Mouse (Mus musculus): Measurements from ENCODE around the gene Ttll12. TPM values are rescaled to one million over a fixed set of nuclear protein-coding genes. Genes with fewer than 3 reads are reported as not detected.

Gene Ttll12
- polyA plus RNA-seq, 1 experiment from 2014 or later = 51.8 TPM

GRCm38 (mm10) chr15:83572132-83572531 is 22.8 kb downstream of the Ttll12 start:
- Histone ChIP-seq H3K36me3 (ENCODE audit: control insufficient read depth, insufficient read depth, low read length) (peaks cover 5% of the 10 kb centered on the region; the same call in 1 of the 2 replicates), H3K4me3 (ENCODE audit: low read depth, low read length) (no peak overlapping the region), H3K4me2 (ENCODE audit: low read depth, low read length, severe bottlenecking) (no peak overlapping the region), H3K9ac (ENCODE audit: low read length) (no peak overlapping the region), H3K4me1 (replicated peaks; ENCODE audit: control insufficient read depth, insufficient read depth, low read length) (no peaks in the 10 kb centered on the region), H3K27me3 (ENCODE audit: control insufficient read depth, insufficient read depth, low read length) (no peaks in the 10 kb centered on the region), H3K27ac (ENCODE audit: low read depth, low read length) (no peak overlapping the region), H3K9me3 (ENCODE audit: control insufficient read depth, low read length) (no peaks in the 10 kb centered on the region)
- ATAC-seq (replicated peaks; ENCODE audit: low FRiP score) (no peak), DNase-seq (ENCODE audit: low spot score) (no peak)
- WGBS = 92% methylated on average over 4 of the region's 4 CpGs

DNA sequence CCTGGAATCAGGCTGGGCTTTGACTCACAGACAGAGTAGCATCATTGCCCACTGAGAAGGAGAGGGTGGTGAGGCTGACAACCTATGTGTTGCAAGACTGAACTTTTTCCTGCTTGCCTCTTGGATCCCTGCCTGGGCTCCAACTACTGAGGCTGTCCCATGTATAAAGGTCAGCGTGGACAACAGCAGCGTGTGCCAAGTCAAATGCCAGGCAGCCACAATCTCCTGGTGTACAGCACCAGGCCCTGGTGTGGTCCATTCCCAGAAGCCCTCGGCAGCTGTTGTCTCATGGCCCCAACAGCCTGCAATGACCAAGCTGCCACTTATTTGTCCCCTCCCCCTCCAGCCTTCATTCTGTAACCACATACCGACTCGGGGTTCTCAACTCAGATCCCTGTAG is 23.3 kb downstream of the Ttll12 start:
- Histone ChIP-seq H3K9ac (ENCODE audit: low read length) (no peak overlapping the region), H3K27ac (ENCODE audit: low read depth, low read length) (no peak overlapping the region), H3K4me2 (ENCODE audit: low read depth, low read length, severe bottlenecking) (no peak overlapping the region), H3K4me3 (ENCODE audit: low read depth, low read length) (no peak overlapping the region), H3K27me3 (ENCODE audit: control insufficient read depth, insufficient read depth, low read length) (no peaks in the 10 kb centered on the region), H3K36me3 (ENCODE audit: control insufficient read depth, insufficient read depth, low read length) (peaks cover 3% of the 10 kb centered on the region; the same call in 1 of the 2 replicates), H3K9me3 (ENCODE audit: control insufficient read depth, low read length) (no peaks in the 10 kb centered on the region), H3K4me1 (replicated peaks; ENCODE audit: control insufficient read depth, insufficient read depth, low read length) (no peaks in the 10 kb centered on the region)
- ATAC-seq (replicated peaks; ENCODE audit: low FRiP score) (no peak), DNase-seq (ENCODE audit: low spot score) (no peak)
- WGBS = 86% methylated on average over 5 of the region's 5 CpGs

DNA sequence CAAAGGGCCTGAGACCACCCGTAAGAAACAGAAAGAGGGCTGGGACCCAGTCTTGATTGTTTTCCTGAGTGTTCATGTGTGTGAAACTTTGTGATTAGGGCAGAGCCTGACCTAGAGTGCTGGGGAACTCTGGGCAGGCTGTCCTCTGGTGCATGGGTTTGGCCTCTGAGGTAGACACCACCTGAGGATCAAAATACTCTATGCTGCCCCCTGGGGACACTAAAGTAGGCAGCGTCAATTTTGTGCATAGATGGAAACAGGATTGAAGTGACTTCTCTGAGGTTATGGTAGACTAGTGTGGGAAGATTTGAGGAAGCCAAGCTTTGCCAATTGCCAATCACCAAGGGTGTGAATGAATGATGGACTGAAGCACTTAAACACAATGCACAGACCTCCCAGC is 24.3 kb downstream of the Ttll12 start:
- no peak for DNase-seq (ENCODE audit: low spot score)
- Histone ChIP-seq H3K4me3 (ENCODE audit: low read depth, low read length) (no peak overlapping the region), H3K4me2 (ENCODE audit: low read depth, low read length, severe bottlenecking) (no peak overlapping the region), H3K27ac (ENCODE audit: low read depth, low read length) (no peak overlapping the region), H3K9me3 (ENCODE audit: control insufficient read depth, low read length) (no peaks in the 10 kb centered on the region), H3K27me3 (ENCODE audit: control insufficient read depth, insufficient read depth, low read length) (no peaks in the 10 kb centered on the region), H3K9ac (ENCODE audit: low read length) (no peak overlapping the region), H3K4me1 (replicated peaks; ENCODE audit: control insufficient read depth, insufficient read depth, low read length) (no peaks in the 10 kb centered on the region), H3K36me3 (ENCODE audit: control insufficient read depth, insufficient read depth, low read length) (peaks cover 3% of the 10 kb centered on the region; the same call in 1 of the 2 replicates)
- WGBS = 70% methylated on average over 2 of the region's 2 CpGs
- ATAC-seq (replicated peaks; ENCODE audit: low FRiP score) = no peak

- ATAC-seq (replicated peaks; ENCODE audit: low FRiP score) = no peak
- Histone ChIP-seq H3K27me3 (ENCODE audit: control insufficient read depth, insufficient read depth, low read length) (no peaks in the 10 kb centered on the region), H3K4me2 (ENCODE audit: low read depth, low read length, severe bottlenecking) (no peak overlapping the region), H3K4me1 (replicated peaks; ENCODE audit: control insufficient read depth, insufficient read depth, low read length) (no peaks in the 10 kb centered on the region), H3K27ac (ENCODE audit: low read depth, low read length) (no peak overlapping the region), H3K4me3 (ENCODE audit: low read depth, low read length) (no peak overlapping the region), H3K9me3 (ENCODE audit: control insufficient read depth, low read length) (no peaks in the 10 kb centered on the region), H3K9ac (ENCODE audit: low read length) (no peak overlapping the region), H3K36me3 (ENCODE audit: control insufficient read depth, insufficient read depth, low read length) (peaks cover under 1% of the 10 kb centered on the region; the same call in 1 of the 2 replicates)
- DNase-seq (ENCODE audit: low spot score) = no peak
- 60% methylated on average over 11 of the region's 11 CpGs for WGBS
These were observed 25.3 kb downstream of the Ttll12 start for GRCm38 (mm10) chr15:83569682-83570081.

GRCm38 (mm10) chr15:83568544-83568943 is 26.4 kb downstream of the Ttll12 start:
- Histone ChIP-seq H3K36me3 (ENCODE audit: control insufficient read depth, insufficient read depth, low read length) (no peaks in the 10 kb centered on the region), H3K9me3 (ENCODE audit: control insufficient read depth, low read length) (no peaks in the 10 kb centered on the region), H3K4me3 (ENCODE audit: low read depth, low read length) (no peak overlapping the region), H3K27ac (ENCODE audit: low read depth, low read length) (no peak overlapping the region), H3K27me3 (ENCODE audit: control insufficient read depth, insufficient read depth, low read length) (no peaks in the 10 kb centered on the region), H3K4me1 (replicated peaks; ENCODE audit: control insufficient read depth, insufficient read depth, low read length) (peaks cover 4% of the 10 kb centered on the region; the same call in 1 of the 2 replicates), H3K4me2 (ENCODE audit: low read depth, low read length, severe bottlenecking) (no peak overlapping the region), H3K9ac (ENCODE audit: low read length) (no peak overlapping the region)
- whole genome bisulfite sequencing = 95% methylated on average over 5 of the region's 5 CpGs
- no peak for ATAC-seq (replicated peaks; ENCODE audit: low FRiP score)
- DNase-seq (ENCODE audit: low spot score) = no peak

DNA sequence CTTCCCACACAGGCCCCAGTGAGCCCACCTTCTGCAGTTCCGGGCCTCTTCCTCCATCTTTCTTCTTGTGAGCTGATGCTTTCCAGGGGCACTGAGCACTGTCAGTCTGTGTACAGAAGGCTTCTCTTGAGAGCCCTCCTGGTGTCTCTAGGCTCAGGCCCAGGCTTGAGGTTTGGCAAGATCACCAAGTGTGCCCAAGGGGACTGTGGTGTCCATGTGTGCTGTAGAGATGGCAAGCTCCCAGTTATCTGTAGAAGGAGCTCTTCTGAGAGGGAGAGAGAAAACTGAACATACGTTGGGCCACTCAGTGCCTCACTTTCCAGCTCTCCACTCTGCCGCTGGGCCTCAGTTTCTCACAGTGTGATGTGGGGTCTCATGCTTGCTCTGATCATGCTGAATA is 27.2 kb downstream of the Ttll12 start:
- no peak overlapping the region for H3K4me2 ChIP-seq (ENCODE audit: low read depth, low read length, severe bottlenecking)
- no peak overlapping the region for H3K4me3 ChIP-seq (ENCODE audit: low read depth, low read length)
- peaks cover 4% of the 10 kb centered on the region; the same call in 1 of the 2 replicates for H3K4me1 ChIP-seq (replicated peaks; ENCODE audit: control insufficient read depth, insufficient read depth, low read length)
- H3K27ac ChIP-seq (ENCODE audit: low read depth, low read length) = no peak overlapping the region
- DNase-seq (ENCODE audit: low spot score) (no peak), ATAC-seq (replicated peaks; ENCODE audit: low FRiP score) (no peak)
- no peak overlapping the region for H3K9ac ChIP-seq (ENCODE audit: low read length)
- no peaks in the 10 kb centered on the region for H3K27me3 ChIP-seq (ENCODE audit: control insufficient read depth, insufficient read depth, low read length)
- H3K9me3 ChIP-seq (ENCODE audit: control insufficient read depth, low read length) = no peaks in the 10 kb centered on the region
- H3K36me3 ChIP-seq (ENCODE audit: control insufficient read depth, insufficient read depth, low read length) = no peaks in the 10 kb centered on the region
- WGBS = 91% methylated on average over 3 of the region's 3 CpGs

DNA sequence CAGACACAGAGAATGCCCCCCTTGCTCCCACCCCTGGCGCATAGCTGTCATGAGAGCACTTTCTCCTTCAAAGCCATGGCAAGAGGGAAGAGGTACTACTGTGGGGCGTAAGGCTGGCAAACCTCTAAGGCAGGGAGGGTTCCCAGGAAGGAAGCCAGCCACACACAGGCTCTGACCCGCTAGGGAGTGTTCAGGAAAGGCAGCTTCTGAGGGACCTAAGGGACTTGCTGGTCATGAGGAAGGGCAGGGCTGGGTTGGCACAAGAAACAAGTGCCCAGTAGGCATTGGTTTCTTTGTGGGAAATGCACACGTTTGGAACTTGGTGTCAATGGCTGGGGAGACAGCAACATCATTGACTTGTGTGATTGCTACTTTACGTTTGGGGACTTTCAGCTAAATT is 29.0 kb downstream of the Ttll12 start:
- no peak for ATAC-seq (replicated peaks; ENCODE audit: low FRiP score)
- Histone ChIP-seq H3K27me3 (ENCODE audit: control insufficient read depth, insufficient read depth, low read length) (no peaks in the 10 kb centered on the region), H3K4me1 (replicated peaks; ENCODE audit: control insufficient read depth, insufficient read depth, low read length) (peaks cover 4% of the 10 kb centered on the region; the same call in 1 of the 2 replicates), H3K9ac (ENCODE audit: low read length) (no peak overlapping the region), H3K27ac (ENCODE audit: low read depth, low read length) (no peak overlapping the region), H3K9me3 (ENCODE audit: control insufficient read depth, low read length) (no peaks in the 10 kb centered on the region), H3K36me3 (ENCODE audit: control insufficient read depth, insufficient read depth, low read length) (no peaks in the 10 kb centered on the region), H3K4me3 (ENCODE audit: low read depth, low read length) (no peak overlapping the region), H3K4me2 (ENCODE audit: low read depth, low read length, severe bottlenecking) (no peak overlapping the region)
- 81% methylated on average over 5 of the region's 5 CpGs for WGBS
- no peak for DNase-seq (ENCODE audit: low spot score)

GRCm38 (mm10) chr15:83565434-83565833 is 29.5 kb downstream of the Ttll12 start:
- Histone ChIP-seq H3K27me3 (ENCODE audit: control insufficient read depth, insufficient read depth, low read length) (no peaks in the 10 kb centered on the region), H3K4me2 (ENCODE audit: low read depth, low read length, severe bottlenecking) (no peak overlapping the region), H3K27ac (ENCODE audit: low read depth, low read length) (no peak overlapping the region), H3K4me1 (replicated peaks; ENCODE audit: control insufficient read depth, insufficient read depth, low read length) (peaks cover 4% of the 10 kb centered on the region; the same call in 1 of the 2 replicates), H3K9me3 (ENCODE audit: control insufficient read depth, low read length) (no peaks in the 10 kb centered on the region), H3K9ac (ENCODE audit: low read length) (no peak overlapping the region), H3K36me3 (ENCODE audit: control insufficient read depth, insufficient read depth, low read length) (no peaks in the 10 kb centered on the region), H3K4me3 (ENCODE audit: low read depth, low read length) (no peak overlapping the region)
- WGBS = 87% methylated on average over 3 of the region's 3 CpGs
- no peak for DNase-seq (ENCODE audit: low spot score)
- no peak for ATAC-seq (replicated peaks; ENCODE audit: low FRiP score)

DNA sequence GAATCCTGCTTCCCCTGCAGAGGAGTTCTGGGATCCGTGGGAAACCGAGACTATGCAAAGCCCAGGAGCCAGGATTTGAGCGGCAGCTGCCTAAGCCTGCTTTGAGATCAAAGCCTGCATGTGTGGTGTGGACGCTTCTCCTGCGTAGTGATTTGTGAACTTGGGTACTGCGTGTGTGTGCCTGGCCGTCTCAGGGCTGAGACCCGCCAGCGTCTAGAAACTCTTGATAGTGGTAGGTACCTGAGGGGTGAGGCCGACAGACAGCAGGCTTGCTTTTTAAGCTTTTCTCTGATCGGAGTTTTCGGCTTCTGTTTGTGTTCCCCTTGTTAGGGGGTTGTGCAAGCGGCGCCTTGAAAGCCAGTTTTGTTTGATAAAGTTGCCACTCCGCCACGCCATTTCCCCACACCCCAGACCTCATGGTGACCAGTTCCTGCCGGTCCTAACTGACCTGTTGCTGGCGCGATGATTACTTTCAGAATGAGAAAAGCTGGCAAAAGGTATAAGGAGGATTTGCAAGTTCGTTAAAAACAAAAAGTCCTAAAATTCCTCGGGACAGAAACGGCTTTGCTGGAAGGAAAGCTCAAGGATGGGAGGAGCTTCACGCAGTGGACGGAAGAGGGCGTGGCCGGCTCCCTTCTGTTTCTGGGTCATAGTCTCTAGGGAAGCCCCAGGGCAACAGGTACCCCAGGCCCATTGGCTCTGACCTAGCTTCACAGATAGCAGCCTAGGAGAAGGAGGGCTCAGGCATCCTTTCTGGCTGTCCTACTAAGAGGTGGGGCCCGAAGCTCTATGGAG is 30.9 kb downstream of the Ttll12 start:
- Histone ChIP-seq H3K9ac (ENCODE audit: low read length) (peak overlapping the region; percentile 63), H3K4me3 (ENCODE audit: low read depth, low read length) (peak overlapping the region; percentile 40), H3K4me1 (replicated peaks; ENCODE audit: control insufficient read depth, insufficient read depth, low read length) (peaks cover 4% of the 10 kb centered on the region; the same call in 1 of the 2 replicates), H3K27me3 (ENCODE audit: control insufficient read depth, insufficient read depth, low read length) (no peaks in the 10 kb centered on the region), H3K9me3 (ENCODE audit: control insufficient read depth, low read length) (no peaks in the 10 kb centered on the region), H3K4me2 (ENCODE audit: low read depth, low read length, severe bottlenecking) (peak overlapping the region; percentile 87), H3K27ac (ENCODE audit: low read depth, low read length) (no peak overlapping the region), H3K36me3 (ENCODE audit: control insufficient read depth, insufficient read depth, low read length) (no peaks in the 10 kb centered on the region)
- ATAC-seq (replicated peaks; ENCODE audit: low FRiP score) = peak; percentile 58; the same call in 1 of the 2 replicates
- DNase-seq (ENCODE audit: low spot score) = peak; percentile 64
- WGBS = 3% methylated on average over 27 of the region's 27 CpGs
